ENCODE assay signal across 9 mouse cellular contexts in genomic region chr14:57103711-57104105, GRCm38 (mm10). TPM values are rescaled to one million over a fixed set of nuclear protein-coding genes. Genes with fewer than 3 reads are reported as not detected.
DNase-seq lines count a peak whose midpoint lies in the region; ATAC-seq and TF ChIP-seq lines count a peak whose summit lies in the region.
"Had no signal": no experiment of that assay in that cellular context is flagged by ENCODE, and none has a peak within 500 bp of the region (broad histone marks: within the 10 kb centered on the region; RNA-seq: fewer than 3 reads in every experiment).

No protein-coding gene starts in this region.

- peak overlapping the region; percentile 79 for H3K4me3 ChIP-seq in gastrocnemius, adult 2 months
- H3K4me3 ChIP-seq in ES-Bruce4 (ENCODE audit: low read depth, low read length): peak overlapping the region; percentile 61
- peak overlapping the region; percentile 54 for H3K4me3 ChIP-seq in forebrain, embryonic 15.5 days
- H3K4me3 ChIP-seq in limb, embryonic 14.5 days (replicated peaks; ENCODE audit: low read length): peak overlapping the region; percentile 56

- 3% methylated on average over 22 of the region's 22 CpGs for WGBS in forebrain, embryonic 15.5 days
- 2% methylated on average over 22 of the region's 22 CpGs for WGBS in limb, embryonic 14.5 days

- H3K27me3 ChIP-seq in ES-Bruce4 (ENCODE audit: control insufficient read depth, insufficient read depth, low read length, poor library complexity, severe bottlenecking): peaks cover 9% of the 10 kb centered on the region; the same call in 1 of the 2 replicates
- peaks cover 58% of the 10 kb centered on the region for H3K27me3 ChIP-seq in forebrain, embryonic 15.5 days
- peaks cover 53% of the 10 kb centered on the region for H3K27me3 ChIP-seq in limb, embryonic 14.5 days (ENCODE audit: control insufficient read depth, insufficient read depth, low read length)
- H3K27me3 ChIP-seq: CH12.LX had no signal

- H3K4me1 ChIP-seq in ES-Bruce4 (ENCODE audit: control insufficient read depth, insufficient read depth, low read length): no peaks in the 10 kb centered on the region
- peaks cover 18% of the 10 kb centered on the region for H3K4me1 ChIP-seq in forebrain, embryonic 15.5 days
- H3K4me1 ChIP-seq in limb, embryonic 14.5 days (ENCODE audit: control insufficient read depth, insufficient read depth, low read length): 0 out of 2 replicates have a peak, but pooled peaks cover 5% of the 10 kb centered on the region

- H3K36me3 ChIP-seq in ES-Bruce4 (ENCODE audit: control insufficient read depth, insufficient read depth, low read length, poor library complexity, severe bottlenecking): no peaks in the 10 kb centered on the region
- H3K36me3 ChIP-seq in forebrain, embryonic 15.5 days: no peaks in the 10 kb centered on the region
- no peaks in the 10 kb centered on the region for H3K36me3 ChIP-seq in limb, embryonic 14.5 days (ENCODE audit: control insufficient read depth, insufficient read depth, low read length)

- no peak for DNase-seq in gastrocnemius, adult 2 months
- DNase-seq in gastrocnemius, postnatal 14 days: no peak
- DNase-seq in limb, embryonic 14.5 days (ENCODE audit: low spot score): no peak
- DNase-seq in right cerebral cortex, postnatal 25 days: no peak
- DNase-seq in cerebellum, adult 9-11 months: no peak
- no peak for DNase-seq in left cerebral cortex, postnatal 25 days (ENCODE audit: low spot score in 2 of 2)

- no peaks in the 10 kb centered on the region for H3K9me3 ChIP-seq in ES-Bruce4 (replicated peaks; ENCODE audit: control insufficient read depth, insufficient read depth, low read length, poor library complexity, severe bottlenecking)
- no peaks in the 10 kb centered on the region for H3K9me3 ChIP-seq in forebrain, embryonic 15.5 days
- no peaks in the 10 kb centered on the region for H3K9me3 ChIP-seq in limb, embryonic 14.5 days (ENCODE audit: control insufficient read depth, low read length)

- H3K4me2 ChIP-seq in forebrain, embryonic 15.5 days (replicated peaks): peak overlapping the region; percentile 99
- peak overlapping the region; percentile 100 for H3K4me2 ChIP-seq in limb, embryonic 14.5 days (replicated peaks; ENCODE audit: low read depth, low read length, severe bottlenecking)

- ATAC-seq in forebrain, embryonic 15.5 days (replicated peaks): no peak
- no peak for ATAC-seq in limb, embryonic 14.5 days (ENCODE audit: low FRiP score, low read depth)

- no peak for TF ChIP-seq CTCF in gastrocnemius, adult 2 months (IDR thresholded peaks at IDR 0.05)
- no peak for TF ChIP-seq CTCF in ES-Bruce4 (IDR thresholded peaks at IDR 0.05; ENCODE audit: low read depth, low read length)

- peak overlapping the region; percentile 39 for H3K9ac ChIP-seq in ES-Bruce4 (ENCODE audit: low read depth, poor library complexity, severe bottlenecking)
- H3K9ac ChIP-seq in forebrain, embryonic 15.5 days (replicated peaks): peak overlapping the region; percentile 42
- peak overlapping the region; percentile 58 for H3K9ac ChIP-seq in limb, embryonic 14.5 days (ENCODE audit: low read depth, low read length, severe bottlenecking)

- no peak for TF ChIP-seq EP300 in ES-Bruce4 (IDR thresholded peaks at IDR 0.05; ENCODE audit: insufficient read depth, low read depth, low read length)

- intact Hi-C loops in gastrocnemius, adult 2 months (cut with DNase I): no loop called here
- intact Hi-C loops in gastrocnemius, postnatal 14 days (cut with DNase I; ENCODE audit: low total_unique reads): no loop called here
- intact Hi-C loops in left cerebral cortex, postnatal 25 days (cut with DNase I): no loop called here

- TF ChIP-seq POLR2A in ES-Bruce4 (IDR thresholded peaks at IDR 0.05; ENCODE audit: insufficient read depth, low read length): no peak
- TF ChIP-seq POLR2A in limb, embryonic 14.5 days (IDR thresholded peaks at IDR 0.05; ENCODE audit: borderline replicate concordance, extremely low read depth, insufficient read depth, insufficient read length): no peak

- H3K27ac ChIP-seq in gastrocnemius, adult 2 months: no peak overlapping the region
- H3K27ac ChIP-seq in ES-Bruce4 (ENCODE audit: insufficient read depth, low read length): no peak overlapping the region
- H3K27ac ChIP-seq in forebrain, embryonic 15.5 days (replicated peaks): no peak overlapping the region
- no peak overlapping the region for H3K27ac ChIP-seq in limb, embryonic 14.5 days (replicated peaks; ENCODE audit: low read depth, low read length)

RNA-seq across cellular contexts. Expression of gene Gjb2, which starts 0.8 kb away (rescaled TPM):
- total RNA-seq in gastrocnemius, adult 2 months (2021): under 1 TPM in 1 of 2 experiments, not detected in 1; 0.28 TPM
- under 1 TPM; 0.40 to 0.55 TPM for total RNA-seq in gastrocnemius, postnatal 14 days (2021)
- polyA plus RNA-seq in ES-Bruce4 (2011; ENCODE audit: insufficient read depth, insufficient read length, low read depth, missing spikeins): 4.5 and 5.4 TPM in 2 replicates
- 5.3 and 7.1 TPM in 2 replicates for polyA plus RNA-seq in forebrain, embryonic 15.5 days (2015; fragmentation: Nextera tagmentation; extraction: Ambion mirVana)
- polyA plus RNA-seq in limb, embryonic 14.5 days (2012; rRNA removed): 33.6 and 39.1 TPM in 2 replicates
- polyA plus RNA-seq in limb, embryonic 14.5 days (2014; fragmentation: Nextera tagmentation; extraction: Ambion mirVana): 102 and 111 TPM in 2 replicates
- total RNA-seq in left cerebral cortex, postnatal 25 days (2021): 10 to 100 TPM; 11.5 to 11.9 TPM
- total RNA-seq: CH12.LX had no signal

RNA-seq across cellular contexts. Expression of gene Gm4491, which starts 12.0 kb away (rescaled TPM):
- not detected for total RNA-seq in gastrocnemius, adult 2 months (2021)
- not detected for total RNA-seq in gastrocnemius, postnatal 14 days (2021)
- polyA plus RNA-seq in ES-Bruce4 (2011; ENCODE audit: insufficient read depth, insufficient read length, low read depth, missing spikeins): not detected in 2 replicates
- not detected in 2 replicates for polyA plus RNA-seq in forebrain, embryonic 15.5 days (2015; fragmentation: Nextera tagmentation; extraction: Ambion mirVana)
- polyA plus RNA-seq in limb, embryonic 14.5 days (2012; rRNA removed): 0.04 TPM in 1 of 2 replicates, not detected in the other
- polyA plus RNA-seq in limb, embryonic 14.5 days (2014; fragmentation: Nextera tagmentation; extraction: Ambion mirVana): not detected in 2 replicates
- total RNA-seq in left cerebral cortex, postnatal 25 days (2021): under 1 TPM; 0.50 to 0.62 TPM
- total RNA-seq: CH12.LX had no signal

RNA-seq across cellular contexts. Expression of gene Gjb6, which starts 29.7 kb away (rescaled TPM):
- total RNA-seq in gastrocnemius, adult 2 months (2021): not detected
- not detected for total RNA-seq in gastrocnemius, postnatal 14 days (2021)
- not detected in 2 replicates for polyA plus RNA-seq in ES-Bruce4 (2011; ENCODE audit: insufficient read depth, insufficient read length, low read depth, missing spikeins)
- polyA plus RNA-seq in forebrain, embryonic 15.5 days (2015; fragmentation: Nextera tagmentation; extraction: Ambion mirVana): 7.6 and 8.5 TPM in 2 replicates
- 27.1 and 31.6 TPM in 2 replicates for polyA plus RNA-seq in limb, embryonic 14.5 days (2012; rRNA removed)
- polyA plus RNA-seq in limb, embryonic 14.5 days (2014; fragmentation: Nextera tagmentation; extraction: Ambion mirVana): 59.9 and 62.0 TPM in 2 replicates
- total RNA-seq in left cerebral cortex, postnatal 25 days (2021): 100 to 1,000 TPM in 1 of 2 experiments, 10 to 100 TPM in 1; 98.3 to 106 TPM
- total RNA-seq: CH12.LX had no signal

RNA-seq across cellular contexts. Expression of gene Gja3, which starts 45.8 kb away (rescaled TPM):
- total RNA-seq in gastrocnemius, adult 2 months (2021): under 1 TPM; 0.25 to 0.54 TPM
- 1 to 10 TPM in 1 of 2 experiments, under 1 TPM in 1; 0.64 to 1.9 TPM for total RNA-seq in gastrocnemius, postnatal 14 days (2021)
- 0.21 and 0.24 TPM in 2 replicates for polyA plus RNA-seq in ES-Bruce4 (2011; ENCODE audit: insufficient read depth, insufficient read length, low read depth, missing spikeins)
- 0.08 and 0.17 TPM in 2 replicates for polyA plus RNA-seq in forebrain, embryonic 15.5 days (2015; fragmentation: Nextera tagmentation; extraction: Ambion mirVana)
- 4.1 and 4.7 TPM in 2 replicates for polyA plus RNA-seq in limb, embryonic 14.5 days (2012; rRNA removed)
- polyA plus RNA-seq in limb, embryonic 14.5 days (2014; fragmentation: Nextera tagmentation; extraction: Ambion mirVana): 6.8 and 7.6 TPM in 2 replicates
- under 1 TPM; 0.18 to 0.32 TPM for total RNA-seq in left cerebral cortex, postnatal 25 days (2021)
- total RNA-seq: CH12.LX had no signal

Comparison
In these comparisons a context has a peak if more than half of its experiments do, and no peak if none do; other contexts are left out.
1. RNA of gene Gjb2, which starts 0.8 kb away (total RNA-seq): 11.5 to 11.9 TPM in left cerebral cortex, postnatal 25 days; 0.40 to 0.55 TPM in gastrocnemius, postnatal 14 days and 0.28 TPM in gastrocnemius, adult 2 months; every median in the first group is over 4 times any median in the second.
2. RNA of gene Gjb6, which starts 29.7 kb away (total RNA-seq): 98.3 to 106 TPM in left cerebral cortex, postnatal 25 days; not detected in gastrocnemius, postnatal 14 days and not detected in gastrocnemius, adult 2 months; every median in the first group is over 10 times any median in the second.
3. Peak in every context shown above with its lines, with median percentiles within 50 percentile points of each other: H3K4me3 ChIP-seq and H3K9ac ChIP-seq.